Mouse (Mus musculus) stomach, postnatal 0 days (tissue): ENCODE results near the gene Tnfsf10. TPM values are rescaled to one million over a fixed set of nuclear protein-coding genes. Genes with fewer than 3 reads are reported as not detected.

Experiments used
- ATAC-seq: fragments of 200-750 bp; cut with Nextera tagmentation; 2 replicates; pipeline ENCODE4 v1.8.0; 2017; ENCODE audit not compliant: low FRiP score, low TSS enrichment
- DNase-seq: peaks from one replicate; pipeline ENCODE4 v3.0.0-alpha.2; 2016; ENCODE audit warnings: low spot score
- H3K27ac ChIP-seq: fragments of 300-500 bp; sonication (generic); replicated peaks from 2 replicates; pipeline ENCODE4 v1.5.1; 2014; ENCODE audit warnings: mild to moderate bottlenecking, control low read depth
- H3K27me3 ChIP-seq: fragments of 300-500 bp; sonication (generic); 2 replicates; pipeline ENCODE4 v1.6.1; 2014; ENCODE audit warnings: low read length; ENCODE audit not compliant: control insufficient read depth, insufficient read depth
- H3K36me3 ChIP-seq: fragments of 300-500 bp; sonication (generic); 2 replicates; pipeline ENCODE4 v1.6.1; 2014; ENCODE audit warnings: low read length, mixed read lengths; ENCODE audit not compliant: control insufficient read depth, insufficient read depth
- H3K4me1 ChIP-seq: fragments of 300-500 bp; sonication (generic); replicated peaks from 2 replicates; pipeline ENCODE4 v1.6.1; 2014; ENCODE audit warnings: antibody characterized with exemption; ENCODE audit not compliant: control insufficient read depth, insufficient read depth
- H3K4me2 ChIP-seq: fragments of 300-500 bp; sonication (generic); replicated peaks from 2 replicates; pipeline ENCODE4 v1.6.1; 2014; ENCODE audit warnings: low read depth, mild to moderate bottlenecking, control low read depth, moderate library complexity
- H3K4me3 ChIP-seq: fragments of 300-500 bp; sonication (generic); 2 replicates; pipeline ENCODE4 v1.5.1; 2014; ENCODE audit warnings: low read depth, low read length, control low read depth
- H3K9ac ChIP-seq: fragments of 300-500 bp; sonication (generic); 2 replicates; pipeline ENCODE4 v1.6.1; 2014; ENCODE audit warnings: mild to moderate bottlenecking, low read length, control low read depth, mixed read lengths
- H3K9me3 ChIP-seq: fragments of 300-500 bp; sonication (generic); 2 replicates; pipeline ENCODE4 v1.6.1; 2016; ENCODE audit warnings: low read length; ENCODE audit not compliant: control insufficient read depth
- CTCF ChIP-seq: IDR thresholded peaks from 2 replicates; pipeline ENCODE4 v1.5.1; 2016; ENCODE audit warnings: antibody characterized with exemption, low read depth, mild to moderate bottlenecking, moderate library complexity
- EP300 ChIP-seq: optimal IDR thresholded peaks from 2 replicates; pipeline ENCODE3; 2016; ENCODE audit warnings: antibody characterized with exemption
- WGBS: fragments of 180-500 bp; shearing (Covaris S2); extraction: QIAGEN DNeasy Blood & Tissue Kit; methylation state at CpG from one replicate; pipeline ENCODE4 v1.1.7; 2014; 5-methylcytosine and 5-hydroxymethylcytosine counted together
- polyA plus RNA-seq: library from polyadenylated mRNA; unstranded; fragments of >200 nt; fragmentation: Nextera tagmentation; extraction: Ambion mirVana; gene quantifications from 2 replicates; pipeline ENCODE4 v1.2.1, GENCODE M21; 2015

The Tnfsf10 gene
- 0.30 and 0.39 TPM in 2 replicates for polyA plus RNA-seq

DNA sequence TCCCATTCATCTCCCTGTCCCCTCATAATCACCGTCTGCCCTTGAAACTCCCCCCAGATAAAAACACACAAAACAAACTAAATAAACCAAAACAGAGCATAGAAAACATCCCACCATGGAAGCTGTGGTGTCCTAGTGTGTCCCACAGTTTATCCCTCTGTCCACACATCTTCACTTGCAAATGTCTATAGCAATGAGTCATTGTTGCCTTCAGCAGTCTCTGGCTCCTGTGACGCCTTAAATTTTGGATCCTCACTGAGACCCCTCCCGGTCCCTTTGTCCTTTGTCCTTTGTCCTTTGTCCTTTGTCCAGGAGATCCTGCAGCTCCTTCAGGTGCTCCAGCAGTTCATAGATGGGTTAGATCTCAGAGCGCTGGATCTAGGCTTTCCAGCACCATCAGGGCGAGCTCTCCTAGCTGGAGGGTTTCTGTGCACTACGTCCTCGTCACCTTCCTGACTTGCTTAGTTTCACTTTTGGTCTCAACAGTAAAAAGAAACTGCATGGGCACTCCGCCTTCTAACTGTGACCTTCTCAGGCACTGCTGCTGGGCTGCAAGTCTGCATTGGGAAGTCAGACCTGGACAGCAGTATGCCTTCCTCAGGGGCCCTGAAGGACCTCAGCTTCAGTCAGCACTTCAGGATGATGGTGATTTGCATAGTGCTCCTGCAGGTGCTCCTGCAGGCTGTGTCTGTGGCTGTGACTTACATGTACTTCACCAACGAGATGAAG is at the start of gene Tnfsf10:
Tnfsf10 (plus strand) TSS at position 470 of the 729 bp plus-strand sequence.
- no peak for TF ChIP-seq EP300
- no peak for TF ChIP-seq CTCF
- H3K27ac ChIP-seq: peak within 1 kb of the TSS; percentile 30; the same call in 1 of the 2 replicates
- DNase-seq (peak; percentile 48), ATAC-seq (peak; percentile 70)
- H3K27me3 ChIP-seq: no peaks in the 10 kb centered on the region
- H3K9ac ChIP-seq: peak within 1 kb of the TSS; percentile 47
- peak within 1 kb of the TSS; percentile 52 for H3K4me2 ChIP-seq
- H3K9me3 ChIP-seq: no peaks in the 10 kb centered on the region
- H3K36me3 ChIP-seq: no peaks in the 10 kb centered on the region
- WGBS: 53% methylated on average over 9 of the region's 9 CpGs
- H3K4me3 ChIP-seq: peak within 1 kb of the TSS; percentile 34
- H3K4me1 ChIP-seq: no peaks in the 10 kb centered on the region

DNA sequence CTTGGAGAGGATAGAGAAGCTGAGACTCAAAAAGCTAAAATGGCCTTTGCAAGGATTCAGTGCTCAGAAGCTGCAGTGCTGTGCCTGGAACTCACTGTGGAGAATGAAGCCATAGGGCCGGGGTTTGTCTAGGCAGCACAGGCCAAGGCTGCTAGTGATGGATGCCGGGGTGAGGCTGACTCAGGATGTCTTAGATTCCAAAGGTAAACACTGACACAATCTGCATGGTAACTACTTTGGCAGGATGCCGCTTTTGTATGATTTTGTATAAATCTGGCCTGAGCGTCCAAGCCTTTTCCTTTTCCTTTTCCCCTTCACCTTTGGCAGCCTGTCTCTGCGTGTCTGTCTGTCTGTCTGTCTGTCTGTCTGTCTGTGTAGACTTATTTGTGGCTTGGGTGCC is 49.5 kb upstream of the Tnfsf10 start:
- TF ChIP-seq CTCF: no peak
- H3K36me3 ChIP-seq: no peaks in the 10 kb centered on the region
- H3K27ac ChIP-seq: no peak overlapping the region
- H3K4me3 ChIP-seq: no peak overlapping the region
- no peaks in the 10 kb centered on the region for H3K4me1 ChIP-seq
- DNase-seq (no peak), ATAC-seq (0 out of 2 replicates have a peak, but pooled peaks have one; percentile 38)
- no peaks in the 10 kb centered on the region for H3K9me3 ChIP-seq
- WGBS: 21% methylated on average over 5 of the region's 5 CpGs
- no peak overlapping the region for H3K4me2 ChIP-seq
- no peaks in the 10 kb centered on the region for H3K27me3 ChIP-seq
- H3K9ac ChIP-seq: no peak overlapping the region

DNA sequence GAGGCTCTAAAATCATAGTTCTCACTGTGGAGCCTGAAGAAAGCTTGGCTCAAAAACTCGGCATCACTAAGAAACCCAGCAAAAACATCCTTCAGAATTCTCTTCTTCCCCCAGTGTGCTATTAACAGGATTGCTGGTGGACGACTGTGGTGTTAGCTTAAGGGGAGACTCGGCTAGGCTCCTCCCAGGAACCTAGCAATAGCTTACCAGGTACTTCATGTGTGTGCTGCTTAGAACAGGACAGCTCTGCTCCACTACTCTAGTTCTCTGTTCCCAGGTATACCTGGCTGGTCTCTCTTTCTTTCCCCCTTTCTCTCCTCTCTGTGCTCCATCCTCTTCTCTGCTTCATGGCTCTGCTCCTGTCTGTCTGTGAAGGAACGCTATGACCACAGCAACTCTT is 48.9 kb upstream of the Tnfsf10 start:
- Histone ChIP-seq H3K9ac (no peak overlapping the region), H3K27ac (no peak overlapping the region), H3K4me2 (no peak overlapping the region), H3K4me3 (no peak overlapping the region), H3K27me3 (no peaks in the 10 kb centered on the region), H3K9me3 (no peaks in the 10 kb centered on the region), H3K36me3 (no peaks in the 10 kb centered on the region), H3K4me1 (no peaks in the 10 kb centered on the region)
- no peak for TF ChIP-seq EP300
- no peak for TF ChIP-seq CTCF
- no peak for ATAC-seq
- no peak for DNase-seq
- 44% methylated on average over 4 of the region's 4 CpGs for WGBS

DNA sequence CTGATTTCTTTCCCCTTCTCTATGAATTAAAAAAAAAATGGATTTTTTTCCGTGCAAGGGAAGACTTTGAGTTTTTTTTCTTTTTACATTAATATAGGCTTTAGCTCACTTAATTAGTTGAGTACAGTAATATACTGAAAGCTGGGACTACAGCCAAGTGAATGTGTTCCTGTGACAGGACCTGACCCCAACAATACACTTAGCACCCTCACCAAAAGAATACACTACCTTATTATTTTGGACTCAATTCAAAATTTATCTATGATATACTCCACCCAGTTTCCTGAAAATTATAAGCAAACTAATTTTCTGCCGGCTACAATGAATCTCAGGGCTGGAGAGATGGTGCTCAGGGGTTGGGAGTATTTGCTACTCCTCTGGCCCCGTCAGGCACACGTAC is 47.7 kb upstream of the Tnfsf10 start:
- DNase-seq: no peak
- H3K9ac ChIP-seq: no peak overlapping the region
- no peaks in the 10 kb centered on the region for H3K27me3 ChIP-seq
- H3K27ac ChIP-seq: no peak overlapping the region
- H3K4me2 ChIP-seq: no peak overlapping the region
- no peaks in the 10 kb centered on the region for H3K4me1 ChIP-seq
- ATAC-seq: no peak
- H3K9me3 ChIP-seq: no peaks in the 10 kb centered on the region
- TF ChIP-seq EP300: no peak
- no peak for TF ChIP-seq CTCF
- H3K4me3 ChIP-seq: no peak overlapping the region
- 39% methylated on average over 4 of the region's 4 CpGs for WGBS
- H3K36me3 ChIP-seq: no peaks in the 10 kb centered on the region

DNA sequence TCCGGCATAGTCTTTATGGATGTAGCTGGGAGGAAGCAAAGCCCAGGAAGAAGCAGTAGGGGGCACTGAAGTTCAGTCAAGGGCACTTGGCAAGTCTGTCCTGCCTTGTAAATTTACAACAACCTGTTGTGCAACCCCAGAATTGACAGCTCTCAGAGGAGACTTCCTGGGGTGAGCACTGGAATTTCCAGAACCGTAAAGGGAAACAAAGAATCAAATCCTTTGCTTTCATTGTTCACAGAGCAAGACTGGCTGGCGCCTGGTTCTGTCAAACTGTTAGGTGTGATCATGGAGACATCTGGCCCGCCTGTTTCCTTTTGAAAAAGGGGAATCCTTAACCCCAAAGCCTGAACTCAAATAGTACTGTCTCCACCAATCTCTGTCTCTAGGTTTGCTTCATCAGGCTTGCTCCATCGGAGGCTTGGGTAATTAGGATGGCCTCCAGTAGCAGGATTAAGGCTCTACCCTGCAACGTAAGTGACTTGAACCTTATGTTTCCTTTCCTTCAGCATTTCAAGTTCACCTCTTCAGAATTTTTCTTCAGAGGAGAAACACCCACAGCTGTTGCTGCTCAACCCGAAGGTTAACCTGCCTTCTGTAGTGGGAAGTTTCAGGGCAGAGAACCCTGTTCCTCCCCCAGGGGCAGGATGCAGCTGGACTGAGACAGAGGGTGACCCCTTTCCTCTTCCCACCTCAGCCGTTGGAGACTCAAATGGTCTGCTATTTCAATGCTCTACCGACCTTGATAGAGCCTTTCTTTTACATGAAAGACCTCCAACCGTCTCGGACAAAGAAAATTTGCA is 46.5 kb upstream of the Tnfsf10 start:
- peak; percentile 58 for DNase-seq
- no peaks in the 10 kb centered on the region for H3K4me1 ChIP-seq
- H3K4me3 ChIP-seq: no peak overlapping the region
- no peak overlapping the region for H3K4me2 ChIP-seq
- no peak overlapping the region for H3K27ac ChIP-seq
- no peaks in the 10 kb centered on the region for H3K27me3 ChIP-seq
- no peaks in the 10 kb centered on the region for H3K9me3 ChIP-seq
- H3K36me3 ChIP-seq: no peaks in the 10 kb centered on the region
- no peak overlapping the region for H3K9ac ChIP-seq
- ATAC-seq: peak; percentile 68
- WGBS: 26% methylated on average over 11 of the region's 11 CpGs
- TF ChIP-seq CTCF (peak; percentile 64), EP300 (no peak)
